Mouse (Mus musculus) hindbrain, embryonic 14.5 days (tissue): ENCODE measurements at regions not wholly inside any gene's neighbourhood (a gene's known extent, or its start where the extent isn't known, plus 50 kb on each side); places are given as distances from the start of the nearest gene placed in this dataset.
A peak's percentile ranks its signal among the peaks of the same experiment; 100 is the strongest.

ENCODE experiments used
- ATAC-seq: fragments of 200-750 bp; cut with Nextera tagmentation; 2 replicates; pipeline ENCODE4 v1.8.0; 2017; ENCODE audit warnings: moderate number of reproducible peaks, mild to moderate bottlenecking, moderate TSS enrichment, moderate library complexity; ENCODE audit not compliant: low FRiP score
- DNase-seq: peaks from one replicate; pipeline ENCODE4 v3.0.0-alpha.2; 2015; ENCODE audit warnings: low spot score
- H3K27ac ChIP-seq: fragments of 300-500 bp; sonication (generic); 2 replicates; pipeline ENCODE4 v1.5.1; 2014; ENCODE audit warnings: mild to moderate bottlenecking, moderate library complexity
- H3K27me3 ChIP-seq: fragments of 300-500 bp; sonication (generic); 2 replicates; pipeline ENCODE4 v1.6.1; 2014; ENCODE audit warnings: mild to moderate bottlenecking, low read length, mixed read lengths; ENCODE audit not compliant: control insufficient read depth, insufficient read depth
- H3K36me3 ChIP-seq: fragments of 300-500 bp; sonication (generic); replicated peaks from 2 replicates; pipeline ENCODE4 v1.6.1; 2014; ENCODE audit not compliant: control insufficient read depth, insufficient read depth
- H3K4me1 ChIP-seq: fragments of 300-500 bp; sonication (generic); replicated peaks from 2 replicates; pipeline ENCODE4 v1.6.1; 2014; ENCODE audit warnings: antibody characterized with exemption, low read length, mixed read lengths; ENCODE audit not compliant: control insufficient read depth, insufficient read depth
- H3K4me2 ChIP-seq: fragments of 300-500 bp; sonication (generic); replicated peaks from 2 replicates; pipeline ENCODE4 v1.6.1; 2014; ENCODE audit warnings: mild to moderate bottlenecking, moderate library complexity
- H3K4me3 ChIP-seq: fragments of 300-500 bp; sonication (generic); replicated peaks from 2 replicates; pipeline ENCODE4 v1.5.1; 2014; ENCODE audit warnings: mild to moderate bottlenecking, low read length
- H3K9ac ChIP-seq: fragments of 300-500 bp; sonication (generic); 2 replicates; pipeline ENCODE4 v1.6.1; 2014
- H3K9me3 ChIP-seq: fragments of 300-500 bp; sonication (generic); 2 replicates; pipeline ENCODE4 v1.6.1; 2016; ENCODE audit warnings: low read length; ENCODE audit not compliant: control insufficient read depth
- WGBS: fragments of 180-500 bp; shearing (Covaris S2); extraction: QIAGEN DNeasy Blood & Tissue Kit; methylation state at CpG from one replicate; pipeline ENCODE4 v1.1.7; 2014; 5-methylcytosine and 5-hydroxymethylcytosine counted together

DNA sequence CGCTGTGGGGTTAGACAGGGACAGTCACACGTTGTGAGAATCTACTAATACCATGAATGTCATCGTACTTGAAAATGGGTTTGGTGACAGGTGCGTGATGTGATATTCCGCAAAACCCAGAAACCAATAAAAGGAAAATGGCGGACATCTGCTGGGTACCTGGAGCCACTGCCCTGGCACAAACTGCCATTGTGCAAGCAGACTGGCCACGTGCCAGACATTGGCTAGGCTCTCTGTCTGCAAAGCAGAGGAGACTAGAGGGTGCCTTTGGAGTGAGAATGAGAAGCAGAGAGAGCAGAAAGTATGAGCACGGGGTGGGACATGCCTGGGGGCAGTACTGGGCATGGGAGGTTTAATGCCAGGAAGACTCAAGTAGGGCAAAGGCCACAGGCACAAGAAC is 98.5 kb upstream of the Kazn start:
- Histone ChIP-seq H3K36me3 (no peaks in the 10 kb centered on the region), H3K9ac (no peak overlapping the region), H3K27me3 (no peaks in the 10 kb centered on the region), H3K4me2 (no peak overlapping the region), H3K4me1 (peaks cover 26% of the 10 kb centered on the region), H3K27ac (0 out of 2 replicates have a peak overlapping the region, but pooled peaks have one; percentile 47), H3K9me3 (no peaks in the 10 kb centered on the region), H3K4me3 (no peak overlapping the region)
- 78% methylated on average over 8 of the region's 8 CpGs for WGBS
- ATAC-seq (no peak), DNase-seq (no peak)

DNA sequence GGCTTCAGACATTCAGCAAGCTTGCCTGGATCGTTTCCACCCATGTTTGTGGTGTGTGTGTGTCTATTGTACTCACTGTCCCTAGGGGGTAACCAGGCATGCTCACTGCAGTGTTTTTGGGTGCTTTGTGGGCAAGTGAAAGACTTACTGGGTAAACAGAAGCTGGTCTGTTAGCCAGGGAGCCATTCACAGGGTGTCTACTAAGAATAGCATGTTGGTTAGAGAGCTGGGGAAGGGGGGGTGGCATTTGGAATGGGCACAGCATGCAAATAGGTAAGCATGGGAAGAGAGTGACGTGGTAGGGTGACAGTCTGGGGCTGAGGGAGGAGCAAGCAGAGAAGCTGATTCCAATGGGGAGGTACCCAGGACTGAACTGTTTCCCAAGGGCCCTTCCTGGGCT is 97.7 kb upstream of the Kazn start:
- H3K4me2 ChIP-seq: no peak overlapping the region
- no peaks in the 10 kb centered on the region for H3K36me3 ChIP-seq
- DNase-seq (no peak), ATAC-seq (peak; percentile 28; the same call in 1 of the 2 replicates)
- no peak overlapping the region for H3K4me3 ChIP-seq
- peaks cover 21% of the 10 kb centered on the region for H3K4me1 ChIP-seq
- H3K9me3 ChIP-seq: no peaks in the 10 kb centered on the region
- H3K27ac ChIP-seq: peak overlapping the region; percentile 47; the same call in 1 of the 2 replicates
- H3K27me3 ChIP-seq: no peaks in the 10 kb centered on the region
- WGBS: 53% methylated on average over 2 of the region's 2 CpGs
- no peak overlapping the region for H3K9ac ChIP-seq

DNA sequence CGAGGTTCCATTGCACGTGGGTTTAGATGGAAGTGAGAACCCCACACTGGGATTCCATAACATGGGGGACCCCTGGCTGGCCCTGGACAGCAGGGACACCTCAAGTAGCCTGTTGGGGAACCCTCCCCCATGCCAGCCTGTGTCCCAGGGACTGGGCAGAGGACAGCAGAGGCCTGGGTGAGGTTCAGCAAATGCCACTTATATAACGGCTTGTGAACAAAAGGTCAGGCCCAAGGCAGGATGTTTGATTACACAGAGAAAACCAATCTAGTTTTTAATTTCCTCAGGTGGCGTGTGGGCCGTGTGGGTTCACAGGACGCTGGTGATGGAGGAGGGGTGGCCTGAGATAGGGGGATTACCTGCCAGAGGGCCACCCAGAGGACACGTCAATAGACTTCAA is 94.9 kb upstream of the Kazn start:
- no peaks in the 10 kb centered on the region for H3K27me3 ChIP-seq
- no peak overlapping the region for H3K4me3 ChIP-seq
- H3K9ac ChIP-seq: no peak overlapping the region
- no peak overlapping the region for H3K4me2 ChIP-seq
- 78% methylated on average over 7 of the region's 7 CpGs for WGBS
- ATAC-seq: no peak
- DNase-seq: no peak
- no peak overlapping the region for H3K27ac ChIP-seq
- no peaks in the 10 kb centered on the region for H3K4me1 ChIP-seq
- no peaks in the 10 kb centered on the region for H3K36me3 ChIP-seq
- H3K9me3 ChIP-seq: no peaks in the 10 kb centered on the region

DNA sequence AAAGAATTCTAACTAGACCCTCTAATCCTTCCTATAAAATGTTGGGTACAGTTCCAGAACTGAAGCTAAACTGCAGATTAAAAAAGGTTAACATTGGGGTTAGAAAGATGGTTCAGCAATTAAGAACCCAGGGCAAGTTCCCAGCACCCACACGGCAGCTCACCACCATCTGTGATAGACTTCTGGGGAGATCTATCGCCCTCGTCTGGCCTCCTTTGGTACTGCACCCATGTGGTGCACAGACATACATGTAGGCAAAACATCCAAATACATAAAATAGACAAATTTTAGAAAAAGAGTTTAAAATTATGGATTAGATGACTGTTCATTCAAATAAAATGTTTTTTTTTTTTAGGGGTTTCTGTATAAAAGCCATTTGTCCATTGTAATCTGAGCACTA is 91.4 kb upstream of the Kazn start:
- ATAC-seq (no peak), DNase-seq (no peak)
- Histone ChIP-seq H3K27me3 (no peaks in the 10 kb centered on the region), H3K36me3 (no peaks in the 10 kb centered on the region), H3K4me3 (no peak overlapping the region), H3K4me2 (no peak overlapping the region), H3K9me3 (no peaks in the 10 kb centered on the region), H3K27ac (no peak overlapping the region), H3K9ac (no peak overlapping the region), H3K4me1 (no peaks in the 10 kb centered on the region)
- 92% methylated on average over 3 of the region's 3 CpGs for WGBS

DNA sequence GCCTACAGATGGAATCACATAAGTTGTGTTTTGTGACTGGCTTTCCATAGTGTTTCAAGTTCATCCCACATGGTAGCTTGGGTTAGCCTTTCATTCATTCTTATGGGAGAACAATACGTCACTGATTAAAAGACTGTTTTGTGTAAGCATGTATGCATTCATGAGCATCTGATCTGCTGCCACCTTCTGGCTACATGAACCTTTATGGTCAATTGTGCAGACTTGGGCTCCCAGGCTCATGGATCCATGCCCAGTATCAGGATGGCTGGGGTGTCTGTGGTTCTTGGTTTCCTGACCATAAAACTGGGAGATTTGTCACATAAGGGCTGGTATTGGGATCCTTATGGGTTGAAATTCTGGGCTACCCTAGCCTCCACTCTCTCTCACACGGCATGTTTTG is 90.4 kb upstream of the Kazn start:
- Histone ChIP-seq H3K9ac (no peak overlapping the region), H3K27ac (no peak overlapping the region), H3K4me3 (no peak overlapping the region), H3K36me3 (no peaks in the 10 kb centered on the region), H3K27me3 (no peaks in the 10 kb centered on the region), H3K9me3 (no peaks in the 10 kb centered on the region), H3K4me1 (no peaks in the 10 kb centered on the region), H3K4me2 (no peak overlapping the region)
- DNase-seq: no peak
- no peak for ATAC-seq
- 88% methylated on average over 2 of the region's 2 CpGs for WGBS

DNA sequence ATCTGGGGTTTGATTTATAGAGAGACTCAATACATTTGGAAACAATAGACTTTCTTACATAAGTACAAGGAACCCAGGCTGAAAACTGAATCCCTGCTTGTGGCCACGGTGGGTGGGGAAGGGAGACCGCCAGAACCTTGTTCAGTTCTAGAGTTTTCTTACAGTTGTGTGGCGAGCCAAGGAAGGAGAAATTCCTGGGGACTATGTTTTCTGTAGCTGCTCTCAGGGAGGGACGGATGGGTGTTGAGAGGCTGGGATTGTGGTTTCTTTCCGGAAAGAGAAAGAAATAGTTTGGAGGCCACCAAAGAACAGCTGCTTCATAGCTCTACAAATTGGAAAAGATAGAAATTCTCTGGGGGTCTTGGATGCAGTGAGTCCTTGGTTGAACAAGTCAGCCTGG is 87.3 kb upstream of the Kazn start:
- Histone ChIP-seq H3K9ac (no peak overlapping the region), H3K9me3 (no peaks in the 10 kb centered on the region), H3K27me3 (no peaks in the 10 kb centered on the region), H3K27ac (no peak overlapping the region), H3K4me1 (no peaks in the 10 kb centered on the region), H3K4me3 (no peak overlapping the region), H3K4me2 (no peak overlapping the region), H3K36me3 (no peaks in the 10 kb centered on the region)
- no peak for DNase-seq
- 85% methylated on average over 5 of the region's 5 CpGs for WGBS
- no peak for ATAC-seq

DNA sequence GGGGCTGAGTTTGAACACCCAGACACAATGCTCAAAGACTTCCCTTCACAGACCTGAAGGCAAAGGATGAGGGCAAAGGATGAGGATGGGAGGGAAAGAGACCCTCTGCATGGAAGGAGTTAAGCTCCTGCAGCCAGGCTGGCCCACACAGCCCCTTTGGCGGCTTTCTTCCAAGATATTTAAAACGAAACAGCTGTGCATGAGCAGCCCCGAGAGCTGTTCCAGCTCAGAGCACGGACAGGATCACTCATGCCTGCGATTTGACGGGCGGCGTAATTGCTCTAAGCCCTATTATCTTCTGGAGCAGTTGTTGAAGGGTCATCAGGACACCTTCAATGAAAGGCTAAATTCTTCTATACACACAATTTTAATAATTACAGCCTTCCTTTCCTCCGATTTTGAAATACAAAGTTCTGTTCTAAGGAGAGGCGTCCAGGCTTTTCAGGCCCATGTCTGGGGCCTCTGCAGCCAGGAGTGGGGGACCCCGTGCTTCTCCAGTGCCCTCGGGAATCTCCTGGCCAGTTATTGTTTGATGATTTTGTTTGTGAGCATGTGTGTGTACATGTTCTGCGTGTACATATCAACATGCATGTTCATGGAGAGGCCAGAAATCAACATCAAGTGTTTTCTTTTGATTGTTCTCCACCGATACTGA is 82.1 kb upstream of the Kazn start:
- Histone ChIP-seq H3K4me1 (peaks cover 6% of the 10 kb centered on the region; the same call in 1 of the 2 replicates), H3K27me3 (no peaks in the 10 kb centered on the region), H3K27ac (peak overlapping the region; percentile 52), H3K36me3 (no peaks in the 10 kb centered on the region), H3K9ac (no peak overlapping the region), H3K9me3 (no peaks in the 10 kb centered on the region), H3K4me2 (no peak overlapping the region), H3K4me3 (no peak overlapping the region)
- ATAC-seq (no peak), DNase-seq (no peak)
- WGBS: 41% methylated on average over 14 of the region's 14 CpGs

DNA sequence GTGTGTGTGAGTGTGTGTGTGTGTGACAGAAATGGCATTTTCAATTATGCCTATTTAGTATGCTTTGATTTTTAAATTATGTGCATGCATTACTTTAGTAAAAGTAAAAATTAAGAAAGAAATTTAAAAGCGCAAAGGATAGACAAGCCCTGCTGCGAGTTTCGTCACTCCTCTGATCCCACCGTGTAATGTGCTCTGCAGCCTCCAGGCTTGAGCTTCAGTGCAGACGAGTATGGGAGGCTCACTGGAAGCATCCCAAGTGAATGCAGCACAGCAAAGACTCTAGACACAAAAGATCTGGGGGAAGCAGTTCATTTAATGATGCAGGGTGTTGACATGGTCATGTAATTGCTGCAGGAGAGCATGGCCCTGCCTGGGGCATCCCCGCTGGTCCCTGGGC is 71.1 kb upstream of the Kazn start:
- Histone ChIP-seq H3K4me3 (no peak overlapping the region), H3K9me3 (peaks cover 7% of the 10 kb centered on the region; the same call in 1 of the 2 replicates), H3K36me3 (no peaks in the 10 kb centered on the region), H3K27me3 (no peaks in the 10 kb centered on the region), H3K4me2 (no peak overlapping the region), H3K9ac (no peak overlapping the region), H3K27ac (no peak overlapping the region), H3K4me1 (0 out of 2 replicates have a peak, but pooled peaks cover 9% of the 10 kb centered on the region)
- DNase-seq: no peak
- 78% methylated on average over 6 of the region's 6 CpGs for WGBS
- no peak for ATAC-seq

DNA sequence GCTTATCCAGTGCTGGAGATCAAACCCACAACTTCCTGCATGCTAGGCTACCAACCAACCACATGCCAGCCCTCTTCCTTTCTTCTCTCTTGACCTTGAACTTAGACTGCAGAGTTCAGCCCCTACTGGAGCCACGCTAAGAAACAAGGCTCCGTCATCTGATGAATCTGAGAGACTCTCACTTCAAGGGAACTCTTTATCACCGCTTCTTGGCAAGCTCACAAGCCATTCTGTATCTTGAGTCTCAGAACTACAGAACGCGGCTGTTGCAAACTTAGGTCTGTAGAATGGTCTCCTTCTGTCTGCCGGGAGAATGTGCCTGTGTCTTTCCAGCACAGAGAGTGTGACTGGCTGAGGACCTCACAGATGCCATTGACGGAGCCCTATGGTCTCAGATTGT is 69.1 kb upstream of the Kazn start:
- DNase-seq (no peak), ATAC-seq (no peak)
- WGBS: 89% methylated on average over 7 of the region's 7 CpGs
- no peak overlapping the region for H3K4me3 ChIP-seq
- H3K4me1 ChIP-seq: peaks cover 18% of the 10 kb centered on the region
- no peak overlapping the region for H3K27ac ChIP-seq
- H3K4me2 ChIP-seq: no peak overlapping the region
- no peak overlapping the region for H3K9ac ChIP-seq
- H3K9me3 ChIP-seq: peaks cover 7% of the 10 kb centered on the region; the same call in 1 of the 2 replicates
- H3K36me3 ChIP-seq: no peaks in the 10 kb centered on the region
- H3K27me3 ChIP-seq: no peaks in the 10 kb centered on the region

DNA sequence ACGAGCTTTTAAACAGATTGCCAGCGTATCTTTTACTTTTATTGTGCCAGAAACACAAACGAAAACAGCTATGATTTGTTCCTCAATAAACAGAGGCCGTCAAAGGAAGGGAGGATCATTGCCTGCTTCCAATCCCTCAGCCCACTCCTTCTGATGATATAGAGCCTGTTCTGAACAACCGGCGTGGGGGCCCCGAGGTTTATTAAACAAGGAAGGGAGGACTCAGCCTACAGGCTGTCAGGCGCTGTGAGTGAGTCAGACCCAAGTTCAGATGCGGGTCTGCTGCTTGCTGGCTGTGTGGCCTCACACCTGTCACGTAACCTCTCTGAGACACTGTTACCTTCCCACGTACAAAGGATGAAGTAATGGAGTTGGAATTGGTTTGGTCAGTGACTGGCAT is 68.1 kb upstream of the Kazn start:
- H3K27me3 ChIP-seq: no peaks in the 10 kb centered on the region
- peaks cover 25% of the 10 kb centered on the region for H3K4me1 ChIP-seq
- H3K9ac ChIP-seq: no peak overlapping the region
- H3K9me3 ChIP-seq: peaks cover 7% of the 10 kb centered on the region; the same call in 1 of the 2 replicates
- H3K4me3 ChIP-seq: no peak overlapping the region
- no peak for DNase-seq
- H3K4me2 ChIP-seq: no peak overlapping the region
- no peak overlapping the region for H3K27ac ChIP-seq
- WGBS: 82% methylated on average over 11 of the region's 11 CpGs
- no peaks in the 10 kb centered on the region for H3K36me3 ChIP-seq
- ATAC-seq: no peak
